Mouse (Mus musculus) 3T3-L1 (cell line): ENCODE results near the gene Knstrn.

Experiments
- DNase-seq: peaks from one replicate; pipeline ENCODE4 v3.0.0-alpha.2; 2015; ENCODE audit warnings: low read depth, low spot score

Knstrn gene

GRCm38 (mm10) chr2:118790551-118791525 is 23.0 kb upstream of the Knstrn start:
- DNase-seq, result no peak

DNA sequence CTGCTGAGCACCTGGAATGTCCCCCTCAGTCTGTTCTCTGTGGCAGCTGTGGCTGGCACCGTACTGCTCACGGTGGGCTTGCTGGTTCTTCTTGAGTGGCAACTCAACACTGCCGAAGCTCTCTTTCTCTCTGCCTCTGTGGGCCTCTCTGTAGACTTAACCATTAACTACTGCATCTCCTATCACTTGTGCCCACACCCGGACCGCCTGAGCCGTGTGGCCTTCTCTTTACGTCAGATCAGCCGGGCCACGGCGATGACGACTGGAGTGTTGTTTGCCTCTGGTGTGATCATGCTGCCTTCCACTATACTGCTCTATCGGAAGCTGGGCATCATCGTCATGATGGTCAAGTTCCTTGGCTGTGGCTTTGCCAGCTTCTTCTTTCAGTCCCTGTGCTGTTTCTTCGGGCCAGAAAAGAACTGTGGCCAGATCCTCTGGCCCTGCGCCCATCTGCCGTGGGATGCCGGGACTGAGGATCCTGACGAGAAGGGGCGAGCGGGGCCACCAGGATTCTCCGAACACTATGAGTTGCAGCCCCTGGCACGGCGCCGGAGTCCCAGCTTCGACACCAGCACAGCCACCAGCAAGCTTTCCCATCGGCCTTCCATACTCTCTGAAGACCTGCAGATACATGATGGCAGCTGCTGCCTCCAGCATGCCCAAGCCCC is 22.1 kb upstream of the Knstrn start:
- DNase-seq, result no peak

DNA sequence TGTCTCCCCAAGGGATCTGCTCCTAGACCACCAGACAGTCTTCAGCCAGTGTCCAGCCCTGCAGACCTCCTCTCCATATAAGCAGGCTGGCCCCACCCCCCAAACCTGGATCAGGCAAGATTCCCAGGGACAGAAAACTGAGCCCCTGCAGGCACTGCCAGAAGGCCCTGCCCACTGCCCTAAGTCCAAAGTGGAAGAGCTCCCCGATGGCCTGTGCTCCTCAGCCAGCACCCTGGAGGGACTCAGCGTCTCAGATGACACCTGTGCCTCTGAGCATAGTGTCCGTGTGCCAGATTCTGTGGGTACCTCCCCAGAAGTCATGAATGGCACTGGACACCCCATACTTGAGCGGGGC is 21.6 kb upstream of the Knstrn start:
- no peak for DNase-seq

DNA sequence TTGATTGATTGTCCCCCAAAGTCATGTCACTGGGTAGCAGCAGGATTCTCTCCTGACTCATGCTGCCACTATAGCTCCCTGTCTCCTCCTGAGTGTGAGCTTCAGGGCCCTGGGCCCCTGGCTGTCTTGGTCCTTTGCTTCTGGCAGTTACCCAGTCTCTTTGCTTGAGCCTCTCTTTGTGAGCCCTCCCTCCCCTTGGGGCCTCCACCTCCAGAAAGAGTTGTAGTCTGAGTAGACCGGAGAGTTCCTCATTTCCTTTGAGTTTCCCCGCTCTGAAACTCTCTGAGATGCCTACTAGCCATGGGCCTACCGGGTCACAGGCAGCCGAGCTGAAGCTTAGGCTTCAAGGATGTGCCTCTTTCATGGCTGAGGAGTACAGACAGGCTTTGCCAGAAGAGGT is 20.2 kb upstream of the Knstrn start:
- DNase-seq, result no peak

DNA sequence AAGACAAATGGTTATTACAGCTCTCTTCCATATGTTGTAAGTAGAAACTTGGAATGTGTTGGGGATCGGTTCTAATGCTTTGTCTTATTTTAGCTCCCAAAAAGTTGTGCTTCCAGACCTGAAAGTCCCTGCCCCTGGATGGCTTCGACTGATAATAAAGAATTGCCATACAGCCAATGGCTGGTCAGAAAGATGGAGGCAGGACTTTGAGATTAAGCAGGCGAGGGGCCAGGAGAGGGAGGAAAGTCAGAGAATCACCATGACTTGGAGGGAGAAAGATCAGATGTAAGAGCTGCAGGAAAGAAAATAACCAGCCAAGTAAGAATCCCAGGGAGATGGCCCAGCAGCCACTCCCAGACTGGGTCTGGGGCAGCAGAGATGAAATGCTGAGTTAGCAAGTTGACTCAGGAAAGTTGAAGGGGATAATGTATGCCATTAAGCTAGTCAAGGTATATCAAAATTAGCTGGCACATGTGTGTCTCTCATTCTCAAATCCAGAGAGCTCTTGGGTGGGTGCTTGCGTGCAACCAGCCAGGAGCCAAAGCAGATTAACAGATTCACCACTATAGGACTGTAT is 11.2 kb upstream of the Knstrn start:
- no peak for DNase-seq

GRCm38 (mm10) chr2:118804474-118804873 is 9.3 kb upstream of the Knstrn start:
- DNase-seq, result no peak

DNA sequence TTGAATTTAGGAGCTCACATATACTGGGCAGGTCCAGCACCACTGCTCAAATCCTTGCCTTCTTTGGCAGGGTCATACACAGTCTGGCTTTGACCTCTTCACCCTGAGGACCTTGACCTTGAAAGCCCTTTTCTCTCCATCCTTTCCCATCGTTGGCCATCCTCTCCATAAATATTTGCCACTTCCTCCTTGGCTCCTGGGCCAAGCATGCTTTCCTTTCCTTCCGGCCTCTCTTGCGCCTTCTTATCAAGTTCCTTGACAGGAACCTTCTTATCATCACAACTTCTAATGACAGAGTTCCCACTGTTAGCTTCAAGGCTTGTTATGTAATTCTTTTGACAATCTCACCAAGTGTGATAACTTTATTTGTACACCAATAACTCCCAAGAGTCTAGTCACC is 8.7 kb upstream of the Knstrn start:
- DNase-seq, result no peak

DNA sequence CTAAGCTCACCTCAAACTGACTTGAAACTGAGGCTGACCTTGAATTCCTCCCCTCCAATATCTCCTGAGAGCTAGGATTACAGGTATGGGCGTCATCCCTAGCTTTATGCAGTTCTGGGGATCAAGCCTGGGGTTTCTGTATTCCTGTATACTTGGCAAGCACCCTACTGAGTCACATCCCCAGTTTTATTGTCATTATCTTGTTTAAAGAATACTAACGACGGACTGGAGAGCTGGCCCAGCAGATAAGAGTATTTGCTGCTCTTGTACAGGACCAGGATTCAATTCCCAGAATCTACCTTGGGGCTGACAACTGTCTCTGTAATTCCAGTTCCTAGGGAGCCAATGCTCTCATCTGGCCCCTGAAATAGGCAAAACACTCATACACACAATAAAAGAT is 8.0 kb upstream of the Knstrn start:
- no peak for DNase-seq

GRCm38 (mm10) chr2:118806860-118807259 is 6.9 kb upstream of the Knstrn start:
- DNase-seq, result no peak

DNA sequence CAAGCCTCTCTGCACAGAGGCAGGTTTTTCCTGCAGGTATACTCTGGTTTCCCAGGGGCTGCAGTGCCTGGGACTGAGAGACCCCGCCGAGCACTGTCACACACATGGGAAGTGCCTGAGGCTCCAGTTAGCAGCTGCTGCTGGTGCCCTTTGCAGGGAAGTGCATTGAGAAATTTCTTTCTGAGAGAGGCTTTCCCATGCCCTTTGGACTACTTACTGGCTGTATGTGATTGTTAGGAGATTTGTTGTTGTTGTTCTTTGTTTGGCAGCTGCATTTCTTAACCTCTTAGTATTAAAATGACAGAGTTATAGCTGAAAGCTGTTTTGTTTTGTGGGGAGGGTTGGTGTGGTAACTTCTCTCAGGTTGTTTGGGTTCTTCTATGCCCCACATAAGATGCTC is 2.9 kb upstream of the Knstrn start:
- DNase-seq, result no peak

GRCm38 (mm10) chr2:118812724-118813123 is 1.1 kb upstream of the Knstrn start:
- DNase-seq, result no peak

DNA sequence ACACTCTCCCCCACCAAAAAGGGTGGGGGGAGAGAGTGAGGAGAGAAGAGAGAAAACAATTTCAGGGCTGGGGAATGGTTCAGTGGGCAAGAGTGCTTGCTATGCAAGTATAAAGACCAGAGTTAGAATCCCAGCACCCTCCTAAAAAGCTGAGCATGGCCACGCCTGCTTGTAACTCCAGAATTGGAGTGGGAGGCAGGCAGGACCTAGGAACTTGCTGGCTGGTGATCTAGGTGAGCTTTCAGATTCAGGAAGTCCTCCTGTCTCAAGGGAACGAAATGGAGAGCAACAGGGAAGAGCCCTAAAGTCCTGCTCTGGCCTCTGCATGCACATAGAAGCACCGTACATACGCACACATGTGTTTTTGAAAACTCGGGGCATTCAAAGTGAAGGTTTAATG is 9.0 kb downstream of the Knstrn start:
- no peak for DNase-seq

DNA sequence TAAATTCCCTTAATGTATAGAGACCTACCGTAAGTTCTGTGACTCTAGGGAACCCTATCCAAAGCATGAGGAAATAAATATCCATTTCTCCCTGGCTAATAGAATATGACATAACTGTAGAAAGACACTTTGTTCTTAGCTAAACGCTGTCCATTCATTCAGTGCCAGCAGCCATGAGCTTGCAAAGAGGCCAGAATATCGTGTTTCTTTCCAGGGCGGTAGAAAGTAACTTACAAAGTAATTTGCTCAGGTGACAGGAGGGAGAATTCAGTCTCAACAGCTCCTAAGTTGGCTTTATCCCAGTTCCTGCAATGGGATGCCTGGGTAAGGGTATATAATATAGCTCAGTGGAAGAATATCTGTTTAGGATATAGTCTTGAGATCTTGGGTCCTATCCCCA is 10.6 kb downstream of the Knstrn start:
- no peak for DNase-seq

DNA sequence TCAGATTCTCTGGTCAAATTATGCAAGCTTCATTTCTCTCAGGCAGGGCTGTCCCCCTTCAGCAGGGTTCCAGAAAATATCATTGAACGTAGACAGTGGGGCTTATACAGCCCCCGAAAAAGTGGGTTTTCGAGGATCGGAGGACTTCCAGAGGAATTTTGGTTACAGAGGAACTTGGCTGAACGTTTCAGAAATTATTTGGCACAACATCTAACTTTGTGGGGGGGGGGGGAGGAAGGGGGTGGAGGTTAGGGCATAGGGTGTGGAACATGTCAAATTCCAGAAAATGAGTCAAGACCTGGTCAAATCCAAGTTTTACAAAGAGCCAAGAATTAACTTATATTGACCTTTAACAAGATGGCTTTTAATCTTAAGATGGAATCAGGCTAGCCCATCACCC is 15.3 kb downstream of the Knstrn start:
- no peak for DNase-seq

GRCm38 (mm10) chr2:118834061-118834460 is 20.3 kb downstream of the Knstrn start:
- DNase-seq, result no peak

GRCm38 (mm10) chr2:118835115-118835514 is 21.3 kb downstream of the Knstrn start:
- no peak for DNase-seq

DNA sequence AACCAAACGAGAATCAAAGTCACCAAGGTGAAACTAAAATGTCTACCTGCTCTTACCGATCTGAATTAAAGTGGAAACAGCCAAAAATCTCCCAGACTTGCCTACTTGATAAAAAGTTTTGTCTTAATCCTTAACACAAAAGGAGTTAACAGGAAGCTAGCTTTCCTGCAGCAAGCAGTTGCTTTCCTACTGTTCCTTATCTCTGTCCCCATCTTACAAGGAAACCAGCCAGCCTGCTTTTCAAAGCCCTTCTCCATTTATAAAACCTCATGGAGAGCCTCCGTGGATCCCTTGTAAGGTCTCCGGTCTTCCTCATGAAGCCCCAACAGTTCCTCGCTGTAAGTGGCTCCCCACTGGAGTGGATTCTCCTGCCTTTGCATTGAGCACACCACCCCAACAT is 24.5 kb downstream of the Knstrn start:
- no peak for DNase-seq

DNA sequence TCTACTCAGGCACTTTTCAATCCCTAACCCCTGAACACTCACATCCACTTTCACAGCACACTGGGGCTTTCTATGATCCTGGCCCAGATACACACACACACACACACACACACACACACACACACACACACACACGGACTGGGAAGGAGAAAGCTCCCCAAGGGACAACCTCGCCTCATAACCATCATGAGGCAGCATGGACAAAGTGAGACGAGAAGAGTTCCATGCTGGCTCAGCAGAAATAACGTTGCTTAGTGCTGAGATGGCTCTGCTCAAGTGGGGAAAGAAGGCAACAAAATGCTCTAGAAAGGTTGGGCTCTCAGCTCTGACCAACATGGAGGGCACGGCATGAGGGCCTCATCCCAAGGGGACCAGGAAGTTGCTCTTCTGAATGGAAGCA is 27.4 kb downstream of the Knstrn start:
- peak; percentile 65 for DNase-seq

GRCm38 (mm10) chr2:118841774-118842173 is 28.0 kb downstream of the Knstrn start:
- peak; percentile 99 for DNase-seq

DNA sequence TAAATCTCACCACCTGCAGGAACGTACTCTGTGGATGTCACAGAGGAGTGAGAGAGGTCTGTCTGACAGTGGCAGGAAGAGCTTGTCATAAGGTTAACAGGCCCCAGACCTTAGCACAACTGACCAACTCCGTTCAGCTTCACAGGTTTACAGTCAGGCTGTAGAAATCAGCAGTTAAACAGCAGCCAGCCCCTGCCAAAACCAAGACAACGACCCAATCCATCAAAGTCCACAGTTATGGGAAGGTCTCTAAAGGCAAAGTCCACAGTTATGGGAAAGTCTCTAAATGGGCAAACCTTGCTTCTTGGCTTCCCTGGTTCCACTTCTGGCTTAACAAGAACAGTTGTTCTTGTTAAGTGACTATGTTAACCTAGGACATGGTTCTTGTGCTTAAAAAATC is 30.6 kb downstream of the Knstrn start:
- DNase-seq, result no peak

DNA sequence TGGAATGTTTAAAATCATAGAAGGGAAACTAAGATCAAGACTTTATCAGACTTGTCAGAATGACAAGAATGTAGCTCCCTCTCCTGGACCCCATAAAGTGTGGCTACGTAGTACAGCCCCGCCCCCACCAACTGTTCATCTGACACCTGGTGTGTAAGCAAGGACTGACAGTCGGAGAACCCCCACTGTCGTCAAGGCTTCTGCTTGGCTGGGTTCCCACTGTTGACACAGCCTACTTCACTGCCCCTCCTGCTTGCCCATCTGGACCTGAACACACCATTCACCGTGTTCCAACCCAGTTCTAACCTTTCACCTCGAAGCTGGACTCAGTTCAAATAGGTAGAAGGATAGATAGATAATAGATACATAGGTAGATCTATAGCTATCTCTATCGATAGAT is 32.4 kb downstream of the Knstrn start:
- DNase-seq, result no peak

GRCm38 (mm10) chr2:118851756-118852155 is 38.0 kb downstream of the Knstrn start:
- DNase-seq, result no peak
